Mouse (Mus musculus) urinary bladder, postnatal 14 days (tissue): ENCODE results near the gene Olfr1305.

Source experiments
- DNase-seq: peaks from one replicate; pipeline ENCODE4 v3.0.0; 2021; ENCODE audit warnings: low spot score

Olfr1305 gene

DNA sequence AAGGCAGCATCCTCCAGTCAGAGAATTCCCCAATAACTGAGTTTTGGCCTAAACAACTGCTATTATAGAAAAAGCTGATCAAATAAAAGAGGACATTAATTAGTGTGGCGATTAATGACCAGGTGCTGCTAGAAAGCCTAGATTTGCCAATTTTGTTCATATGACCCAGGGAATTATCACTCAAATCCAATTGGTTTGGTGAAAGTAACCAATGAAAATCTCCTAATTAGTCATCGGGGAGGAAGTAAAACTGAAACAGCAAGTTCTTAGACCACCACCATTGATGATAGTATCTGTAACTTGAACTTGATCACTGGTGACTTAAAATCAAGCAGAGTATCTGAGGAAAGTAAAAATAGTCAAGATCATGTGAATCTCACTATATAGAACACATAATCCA, at the start of gene Olfr1305:
Gene Olfr1305, minus strand, starts transcription at position 101 of the 400 bp plus-strand sequence.
- DNase-seq = no peak

DNA sequence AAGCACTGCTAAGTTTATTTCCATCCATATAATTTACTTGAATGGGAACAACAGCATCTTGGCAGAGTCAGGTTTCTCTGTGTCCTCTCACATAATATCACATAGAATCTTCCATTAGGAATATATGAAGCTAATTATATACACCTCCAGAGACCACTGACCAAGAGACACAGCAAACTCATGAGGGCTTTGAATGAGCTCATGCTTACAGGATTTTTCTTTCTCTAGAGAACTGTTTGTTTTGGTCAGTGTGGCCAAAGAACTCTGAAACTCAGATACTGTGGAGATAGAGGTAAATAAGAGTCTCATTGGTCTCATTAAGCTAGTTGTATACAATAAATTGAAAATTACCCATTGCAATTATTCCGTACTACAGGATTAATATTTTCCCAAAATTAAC, 39.2 kb upstream of the Olfr1305 start, which contains the start of gene Olfr1306:
Gene Olfr1306, minus strand, starts transcription at position 101 of the 400 bp plus-strand sequence.
- no peak for DNase-seq

DNA sequence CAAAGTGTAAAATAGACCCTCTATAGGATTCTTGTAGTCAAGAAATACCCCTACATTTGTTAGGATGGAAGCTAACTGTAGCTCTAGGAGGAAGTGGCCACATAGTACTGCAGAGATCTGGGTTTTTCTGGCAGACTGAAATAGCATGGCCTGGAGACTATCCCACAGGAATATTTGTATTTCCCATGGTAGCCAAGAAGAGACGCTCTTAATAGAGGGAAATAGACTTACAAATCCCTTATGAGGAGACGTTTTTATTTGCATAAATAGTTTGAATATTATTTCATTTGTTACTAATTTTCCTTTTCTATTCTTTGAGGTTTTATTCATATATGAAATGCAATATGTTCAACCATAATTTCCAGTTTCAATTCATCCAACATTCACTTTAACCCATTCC, 56.7 kb downstream of the Olfr1305 start, which contains the start of gene Olfr1303:
Gene Olfr1303, minus strand, starts transcription at position 101 of the 400 bp plus-strand sequence.
- no peak for DNase-seq
